Mouse (Mus musculus) bone marrow, adult 2 months (tissue): ENCODE data around the gene Ppm1e. TPM values are rescaled to one million over a fixed set of nuclear protein-coding genes. Genes with fewer than 3 reads are reported as not detected.

ENCODE experiments used
- H3K27ac ChIP-seq: fragments of 200-500 bp; 2 replicates; pipeline ENCODE4 v1.5.1; 2012; ENCODE audit warnings: low read depth, mild to moderate bottlenecking, control low read depth, inconsistent platforms, low read length; ENCODE audit not compliant: control insufficient read depth, poor library complexity, insufficient read depth
- H3K4me1 ChIP-seq: fragments of 200-500 bp; 2 replicates; pipeline ENCODE4 v1.6.1; 2011; ENCODE audit warnings: low read length; ENCODE audit not compliant: control insufficient read depth, insufficient read depth
- H3K4me3 ChIP-seq: fragments of 200-500 bp; replicated peaks from 2 replicates; pipeline ENCODE3; 2011; ENCODE audit warnings: mild to moderate bottlenecking, low read depth, low read length, control low read depth; ENCODE audit not compliant: control insufficient read depth
- CTCF ChIP-seq: fragments of 200-500 bp; IDR thresholded peaks from 2 replicates; pipeline ENCODE4 v1.5.1; 2011; ENCODE audit warnings: low read length, control low read depth; ENCODE audit not compliant: control insufficient read depth, insufficient read depth
- POLR2A ChIP-seq: fragments of 200-500 bp; IDR thresholded peaks from 2 replicates; pipeline ENCODE4 v1.6.1; 2011; ENCODE audit warnings: low read depth, mild to moderate bottlenecking, control low read depth, low read length, borderline replicate concordance; ENCODE audit not compliant: control insufficient read depth
- WGBS: fragments of 180-500 bp; shearing (Covaris S2); methylation state at CpG from one replicate; pipeline ENCODE4 v1.1.7; 2018; 5-methylcytosine and 5-hydroxymethylcytosine counted together
- polyA plus RNA-seq: library from polyadenylated mRNA; stranded (reverse); fragments of >200 nt; gene quantifications from 2 replicates; pipeline ENCODE4 v1.2.4, GENCODE M21; 2011; ENCODE audit warnings: low replicate concordance; ENCODE audit not compliant: missing spikeins, insufficient read depth, insufficient read length

The Ppm1e gene
- polyA plus RNA-seq, 1 experiment = 2.9 TPM

- Histone ChIP-seq H3K27ac (no peak overlapping the region), H3K4me1 (peaks cover 2% of the 10 kb centered on the region; the same call in 1 of the 2 replicates), H3K4me3 (peak overlapping the region; percentile 27)
- WGBS = 17% methylated on average over 9 of the region's 9 CpGs
- TF ChIP-seq CTCF = no peak
- TF ChIP-seq POLR2A = no peak; the same call in 1 of the 2 replicates
These were observed 9.2 kb upstream of the Ppm1e start for GRCm38 (mm10) chr11:87367865-87368580.

- 59% methylated on average over 7 of the region's 7 CpGs for WGBS
- no peak overlapping the region for H3K4me3 ChIP-seq
- TF ChIP-seq CTCF (no peak), POLR2A (no peak)
- H3K27ac ChIP-seq = no peak overlapping the region
- H3K4me1 ChIP-seq = peaks cover 2% of the 10 kb centered on the region; the same call in 1 of the 2 replicates
These were observed 8.2 kb upstream of the Ppm1e start for GRCm38 (mm10) chr11:87367061-87367460.

GRCm38 (mm10) chr11:87365120-87365519 is 6.3 kb upstream of the Ppm1e start:
- WGBS = 81% methylated on average over 5 of the region's 5 CpGs
- H3K27ac ChIP-seq = no peak overlapping the region

GRCm38 (mm10) chr11:87359262-87359612 is 414 bp upstream of the Ppm1e start:
- TF ChIP-seq CTCF (no peak), POLR2A (no peak)
- Histone ChIP-seq H3K4me1 (peaks cover 1% of the 10 kb centered on the region), H3K4me3 (peak overlapping the region; percentile 77), H3K27ac (no peak overlapping the region; the same call in 1 of the 2 replicates)
- WGBS = 5% methylated on average over 10 of the region's 10 CpGs

More at GRCm38 (mm10) chr11:87365120-87365519, 6.3 kb upstream of the Ppm1e start:
- H3K4me3 ChIP-seq = no peak overlapping the region
- TF ChIP-seq POLR2A (no peak), CTCF (no peak)
- peaks cover 2% of the 10 kb centered on the region; the same call in 1 of the 2 replicates for H3K4me1 ChIP-seq

- H3K27ac ChIP-seq = peak overlapping the region; percentile 65
- H3K4me1 ChIP-seq = peaks cover 1% of the 10 kb centered on the region
- WGBS = 4% methylated on average over 31 of the region's 31 CpGs
- H3K4me3 ChIP-seq = peak overlapping the region; percentile 77
- TF ChIP-seq POLR2A = no peak
- no peak for TF ChIP-seq CTCF
These were observed 1.2 kb downstream of the Ppm1e start for GRCm38 (mm10) chr11:87357317-87358300.

- Histone ChIP-seq H3K4me3 (no peak overlapping the region), H3K4me1 (peaks cover 1% of the 10 kb centered on the region), H3K27ac (no peak overlapping the region)
- 86% methylated on average over 1 of the region's 1 CpGs for WGBS
- TF ChIP-seq POLR2A (no peak), CTCF (no peak)
These were observed 4.0 kb downstream of the Ppm1e start for GRCm38 (mm10) chr11:87354861-87355260.

GRCm38 (mm10) chr11:87353646-87354170 is 5.1 kb downstream of the Ppm1e start:
- H3K4me3 ChIP-seq = no peak overlapping the region
- WGBS = 83% methylated on average over 7 of the region's 7 CpGs
- TF ChIP-seq POLR2A (no peak), CTCF (no peak)
- no peaks in the 10 kb centered on the region for H3K4me1 ChIP-seq
- H3K27ac ChIP-seq = no peak overlapping the region

- 69% methylated on average over 3 of the region's 3 CpGs for WGBS
- H3K27ac ChIP-seq = no peak overlapping the region
- H3K4me3 ChIP-seq = no peak overlapping the region
- TF ChIP-seq CTCF (no peak), POLR2A (no peak)
- H3K4me1 ChIP-seq = no peaks in the 10 kb centered on the region
These were observed 32.4 kb downstream of the Ppm1e start for GRCm38 (mm10) chr11:87326381-87326780.
